In genomic region chr10:12810816-12811215, GRCm38 (mm10) we compare ENCODE assay signal across 21 mouse cellular contexts. TPM values are rescaled to one million over a fixed set of nuclear protein-coding genes. Genes with fewer than 3 reads are reported as not detected.
DNase-seq lines count a peak whose midpoint lies in the region; ATAC-seq and TF ChIP-seq lines count a peak whose summit lies in the region.
"Had no signal": no experiment of that assay in that cellular context is flagged by ENCODE, and none has a peak within 500 bp of the region (broad histone marks: within the 10 kb centered on the region; RNA-seq: fewer than 3 reads in every experiment).

No protein-coding gene starts in this region.

- no peak for DNase-seq in heart, postnatal 36 days
- DNase-seq in spleen, adult 2 months (ENCODE audit: low read depth in 1 of 2, low spot score in 2 of 2), result no peak
- DNase-seq in spleen, postnatal 10 days (ENCODE audit: low spot score in 2 of 2), result no peak
- no peak for DNase-seq in right cerebral cortex, adult 18-20 months
- no peak for DNase-seq in layer of hippocampus, adult 11-12 months (ENCODE audit: low spot score)
- DNase-seq in forebrain, embryonic 11.5 days (ENCODE audit: low spot score), result no peak
- DNase-seq: adrenal gland, postnatal 36 days; cerebellum, adult 9-11 months; layer of hippocampus, adult 9-11 months; liver, embryonic 13.5 days; retina, postnatal 1 day; thymus, adult 2 months had no signal

- no peaks in the 10 kb centered on the region for H3K9me3 ChIP-seq in heart, embryonic 12.5 days (replicated peaks)
- H3K9me3 ChIP-seq in embryonic facial prominence, embryonic 15.5 days (replicated peaks), result no peaks in the 10 kb centered on the region
- H3K9me3 ChIP-seq in forebrain, embryonic 11.5 days (ENCODE audit: control insufficient read depth, low read length), result no peaks in the 10 kb centered on the region
- H3K9me3 ChIP-seq: forebrain, embryonic 13.5 days; heart, embryonic 15.5 days; limb, embryonic 12.5 days; liver, embryonic 13.5 days; midbrain, embryonic 10.5 days; neural tube, embryonic 15.5 days had no signal

- H3K36me3 ChIP-seq in heart, embryonic 12.5 days, result no peaks in the 10 kb centered on the region
- H3K36me3 ChIP-seq in spleen, adult 2 months (ENCODE audit: control insufficient read depth, insufficient read depth, low read length), result no peaks in the 10 kb centered on the region
- no peaks in the 10 kb centered on the region for H3K36me3 ChIP-seq in embryonic facial prominence, embryonic 15.5 days
- H3K36me3 ChIP-seq in forebrain, embryonic 11.5 days (ENCODE audit: control insufficient read depth, insufficient read depth, low read length), result no peaks in the 10 kb centered on the region
- H3K36me3 ChIP-seq: heart, embryonic 15.5 days; limb, embryonic 12.5 days; liver, embryonic 13.5 days; midbrain, embryonic 10.5 days; neural tube, embryonic 15.5 days had no signal

- H3K9ac ChIP-seq in heart, embryonic 12.5 days, result no peak overlapping the region
- no peak overlapping the region for H3K9ac ChIP-seq in embryonic facial prominence, embryonic 15.5 days
- H3K9ac ChIP-seq in forebrain, embryonic 11.5 days (ENCODE audit: low read length), result no peak overlapping the region
- H3K9ac ChIP-seq: forebrain, embryonic 13.5 days; heart, embryonic 15.5 days; hindbrain, embryonic 14.5 days; limb, embryonic 12.5 days; liver, embryonic 13.5 days; neural tube, embryonic 15.5 days had no signal

- H3K4me2 ChIP-seq in heart, embryonic 12.5 days, result no peak overlapping the region
- no peak overlapping the region for H3K4me2 ChIP-seq in embryonic facial prominence, embryonic 15.5 days (replicated peaks)
- no peak overlapping the region for H3K4me2 ChIP-seq in forebrain, embryonic 11.5 days (ENCODE audit: low read depth, low read length, severe bottlenecking)
- H3K4me2 ChIP-seq: forebrain, embryonic 13.5 days; heart, embryonic 15.5 days; hindbrain, embryonic 14.5 days; limb, embryonic 12.5 days; liver, embryonic 13.5 days; neural tube, embryonic 15.5 days had no signal

- intact Hi-C loops in heart, postnatal 36 days (cut with DNase I), result loop anchor here (5.0 kb wide), 2 partner anchors 74 to 111 kb away; no protein-coding TSS in a partner anchor

- no peak for ATAC-seq in heart, embryonic 12.5 days (ENCODE audit: insufficient number of reproducible peaks, low FRiP score)
- 0 out of 2 replicates have a peak, but pooled peaks have one; percentile 15 for ATAC-seq in embryonic facial prominence, embryonic 15.5 days (ENCODE audit: insufficient number of reproducible peaks, low FRiP score, low TSS enrichment, low read depth)
- ATAC-seq in forebrain, embryonic 11.5 days (replicated peaks; ENCODE audit: low FRiP score), result no peak
- ATAC-seq: forebrain, embryonic 13.5 days; intestine, embryonic 16.5 days had no signal

- peaks cover 70% of the 10 kb centered on the region for H3K4me1 ChIP-seq in heart, embryonic 12.5 days (replicated peaks)
- peaks cover 23% of the 10 kb centered on the region; the same call in 1 of the 2 replicates for H3K4me1 ChIP-seq in spleen, adult 2 months (ENCODE audit: control insufficient read depth, insufficient read depth, insufficient read length)
- H3K4me1 ChIP-seq in embryonic facial prominence, embryonic 15.5 days, result peaks cover 17% of the 10 kb centered on the region
- no peaks in the 10 kb centered on the region for H3K4me1 ChIP-seq in forebrain, embryonic 11.5 days (replicated peaks; ENCODE audit: control insufficient read depth, insufficient read depth, low read length)
- H3K4me1 ChIP-seq: forebrain, embryonic 13.5 days had no signal

- no peak for TF ChIP-seq POLR2A in spleen, adult 2 months (IDR thresholded peaks at IDR 0.05; ENCODE audit: low read depth, low read length)

- H3K4me3 ChIP-seq in heart, embryonic 12.5 days, result no peak overlapping the region
- H3K4me3 ChIP-seq in spleen, adult 2 months (ENCODE audit: extremely low read depth, insufficient read depth, insufficient read length), result no peak overlapping the region
- H3K4me3 ChIP-seq in embryonic facial prominence, embryonic 15.5 days (replicated peaks), result no peak overlapping the region
- no peak overlapping the region for H3K4me3 ChIP-seq in forebrain, embryonic 11.5 days (ENCODE audit: low read depth, low read length)
- H3K4me3 ChIP-seq: forebrain, embryonic 13.5 days; heart, embryonic 15.5 days; limb, embryonic 12.5 days; liver, embryonic 13.5 days; midbrain, embryonic 10.5 days; neural tube, embryonic 15.5 days had no signal

- peak overlapping the region; percentile 0; the same call in 1 of the 2 replicates for H3K27ac ChIP-seq in heart, embryonic 12.5 days (ENCODE audit: poor library complexity, severe bottlenecking)
- 0 out of 2 replicates have a peak overlapping the region, but pooled peaks have one; percentile 39 for H3K27ac ChIP-seq in spleen, adult 2 months (ENCODE audit: insufficient read depth, low read length)
- H3K27ac ChIP-seq in embryonic facial prominence, embryonic 15.5 days (replicated peaks), result no peak overlapping the region
- no peak overlapping the region for H3K27ac ChIP-seq in forebrain, embryonic 11.5 days (ENCODE audit: low read depth, low read length)
- H3K27ac ChIP-seq: forebrain, embryonic 13.5 days; hindbrain, embryonic 14.5 days; limb, embryonic 12.5 days; midbrain, embryonic 10.5 days; neural tube, embryonic 15.5 days had no signal

- WGBS in heart, embryonic 12.5 days, result 61% methylated on average over 2 of the region's 2 CpGs
- 75% methylated on average over 2 of the region's 2 CpGs for WGBS in spleen, adult 2 months
- WGBS in embryonic facial prominence, embryonic 15.5 days, result 66% methylated on average over 2 of the region's 2 CpGs
- WGBS in forebrain, embryonic 11.5 days, result 84% methylated on average over 2 of the region's 2 CpGs

- TF ChIP-seq CTCF in spleen, adult 2 months (IDR thresholded peaks at IDR 0.05; ENCODE audit: extremely low read depth, insufficient read depth, insufficient read length, insufficient replicate concordance), result no peak

- no peaks in the 10 kb centered on the region for H3K27me3 ChIP-seq in heart, embryonic 12.5 days (replicated peaks)
- no peaks in the 10 kb centered on the region for H3K27me3 ChIP-seq in spleen, adult 2 months (ENCODE audit: control insufficient read depth, insufficient read depth, low read length)
- H3K27me3 ChIP-seq in embryonic facial prominence, embryonic 15.5 days, result no peaks in the 10 kb centered on the region
- no peaks in the 10 kb centered on the region for H3K27me3 ChIP-seq in forebrain, embryonic 11.5 days (ENCODE audit: control insufficient read depth, insufficient read depth, low read length)
- H3K27me3 ChIP-seq: forebrain, embryonic 13.5 days; heart, embryonic 15.5 days; limb, embryonic 12.5 days; liver, embryonic 13.5 days; neural tube, embryonic 15.5 days had no signal

RNA-seq across cellular contexts. Expression of gene Utrn, which starts 58.3 kb away (rescaled TPM):
- polyA plus RNA-seq in heart, embryonic 12.5 days (2016; fragmentation: Nextera tagmentation; extraction: Ambion mirVana), result 66.8 and 69.2 TPM in 2 replicates
- total RNA-seq in heart, postnatal 36 days (2021), result 10 to 100 TPM; 65.5 to 73.0 TPM
- polyA plus RNA-seq in spleen, adult 2 months (2012; rRNA removed), result 13.2 and 14.9 TPM in 2 replicates
- 89.8 and 93.2 TPM in 2 replicates for polyA plus RNA-seq in embryonic facial prominence, embryonic 15.5 days (2015; fragmentation: Nextera tagmentation; extraction: Ambion mirVana)
- 44.3 and 49.7 TPM in 2 replicates for polyA plus RNA-seq in forebrain, embryonic 11.5 days (2014; fragmentation: Nextera tagmentation; extraction: Ambion mirVana)

Comparison
In these comparisons a context has a peak if more than half of its experiments do, and no peak if none do; other contexts are left out.
1. H3K27ac ChIP-seq: peak in heart, embryonic 12.5 days (single experiment) and spleen, adult 2 months (single experiment); none in embryonic facial prominence, embryonic 15.5 days (single experiment) and forebrain, embryonic 11.5 days (single experiment).